Mouse (Mus musculus): ENCODE data around the gene Arid3c. TPM values are rescaled to one million over a fixed set of nuclear protein-coding genes. Genes with fewer than 3 reads are reported as not detected.

Gene Arid3c
- total and polyA plus RNA-seq, 3 experiments, result not detected

DNA sequence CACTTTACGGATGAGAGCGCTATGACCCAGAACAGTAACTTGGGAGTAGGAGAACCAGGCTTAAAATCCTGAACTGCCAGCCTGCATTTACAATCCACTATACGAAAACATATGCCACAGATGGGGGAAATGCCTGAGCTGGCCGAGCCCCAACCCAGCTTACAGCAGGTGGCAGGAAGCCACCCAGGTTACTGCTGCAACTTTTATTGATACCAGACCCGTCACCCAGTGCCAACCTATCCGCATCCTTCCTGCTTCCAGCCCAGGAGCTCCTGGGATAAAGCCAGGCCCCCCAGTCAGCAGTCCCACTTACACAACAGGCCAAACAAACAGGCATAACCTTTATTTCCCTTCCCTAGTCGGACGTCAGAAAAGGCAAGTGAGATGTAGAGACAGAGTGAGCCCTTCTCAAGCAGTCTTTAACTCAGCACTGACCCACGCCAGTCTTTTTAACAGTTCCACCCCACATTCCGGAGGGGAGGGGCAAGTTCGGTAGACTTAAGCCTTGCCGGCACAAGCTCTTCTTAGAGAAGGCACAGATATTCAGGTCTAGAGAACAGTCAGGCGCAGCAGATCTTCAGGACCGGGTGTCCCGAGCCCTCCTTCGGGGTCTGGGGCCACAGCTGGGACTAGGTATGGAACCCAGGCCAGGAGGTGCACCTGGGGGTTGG lies 19.1 kb downstream of the Arid3c start:
- peak overlapping the region; percentile 84; the same call in 1 of the 2 replicates for H3K4me3 ChIP-seq
- intact Hi-C loops (cut with DNase I), result no loop called here
- H3K9ac ChIP-seq (ENCODE audit: low read depth, low read length), result peak overlapping the region; percentile 7; the same call in 1 of the 2 replicates
- WGBS, result 73% methylated on average over 16 of the region's 16 CpGs
- no peak overlapping the region for H3K27ac ChIP-seq
- no peaks in the 10 kb centered on the region for H3K79me2 ChIP-seq (replicated peaks; ENCODE audit: control insufficient read depth, insufficient read depth, low read length)
- peaks cover 5% of the 10 kb centered on the region for H3K4me1 ChIP-seq (ENCODE audit: control insufficient read depth, insufficient read depth, low read length)
- H3K27me3 ChIP-seq (ENCODE audit: control insufficient read depth, insufficient read depth, low read length), result no peaks in the 10 kb centered on the region
- no peaks in the 10 kb centered on the region for H3K36me3 ChIP-seq (ENCODE audit: control insufficient read depth, insufficient read depth, low read length)
- no peak for DNase-seq
- TF ChIP-seq POLR2A (IDR thresholded peaks at IDR 0.05; ENCODE audit: insufficient read depth, low read depth, low read length) (no peak), EP300 (IDR thresholded peaks at IDR 0.05; ENCODE audit: insufficient read depth, low read depth, low read length) (no peak), CTCF (IDR thresholded peaks at IDR 0.05) (no peak)

DNA sequence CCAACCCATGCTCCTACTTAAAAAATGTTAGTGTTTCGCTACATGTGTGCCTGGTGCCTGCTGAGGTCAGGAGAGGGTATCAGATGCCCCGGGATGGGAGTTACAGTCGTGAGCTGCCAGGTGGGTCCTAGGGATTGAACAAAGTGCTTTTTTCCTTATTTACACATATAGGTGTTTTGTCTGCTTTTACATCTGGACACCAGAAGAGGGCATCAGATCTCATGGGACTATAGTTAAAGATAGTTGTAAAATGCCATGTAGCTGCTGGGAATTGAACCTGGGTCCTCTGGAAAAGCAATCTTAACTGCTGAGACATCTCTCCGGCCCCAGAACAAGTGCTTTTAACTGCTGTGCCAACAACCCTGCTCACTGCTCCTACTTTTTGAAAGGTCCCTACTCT lies 20.7 kb downstream of the Arid3c start:
- 59% methylated on average over 4 of the region's 4 CpGs for WGBS
- DNase-seq, result no peak
- no peaks in the 10 kb centered on the region for H3K79me2 ChIP-seq (replicated peaks; ENCODE audit: control insufficient read depth, insufficient read depth, low read length)
- no peak overlapping the region for H3K4me3 ChIP-seq
- peak; percentile 49 for TF ChIP-seq CTCF (IDR thresholded peaks at IDR 0.05)
- no peak for TF ChIP-seq POLR2A (IDR thresholded peaks at IDR 0.05; ENCODE audit: insufficient read depth, low read depth, low read length)
- no peak overlapping the region for H3K27ac ChIP-seq
- peaks cover 5% of the 10 kb centered on the region for H3K4me1 ChIP-seq (ENCODE audit: control insufficient read depth, insufficient read depth, low read length)
- no peaks in the 10 kb centered on the region for H3K27me3 ChIP-seq (ENCODE audit: control insufficient read depth, insufficient read depth, low read length)
- intact Hi-C loops (cut with DNase I), result no loop called here
- H3K9ac ChIP-seq (ENCODE audit: low read depth, low read length), result no peak overlapping the region
- H3K36me3 ChIP-seq (ENCODE audit: control insufficient read depth, insufficient read depth, low read length), result no peaks in the 10 kb centered on the region

DNA sequence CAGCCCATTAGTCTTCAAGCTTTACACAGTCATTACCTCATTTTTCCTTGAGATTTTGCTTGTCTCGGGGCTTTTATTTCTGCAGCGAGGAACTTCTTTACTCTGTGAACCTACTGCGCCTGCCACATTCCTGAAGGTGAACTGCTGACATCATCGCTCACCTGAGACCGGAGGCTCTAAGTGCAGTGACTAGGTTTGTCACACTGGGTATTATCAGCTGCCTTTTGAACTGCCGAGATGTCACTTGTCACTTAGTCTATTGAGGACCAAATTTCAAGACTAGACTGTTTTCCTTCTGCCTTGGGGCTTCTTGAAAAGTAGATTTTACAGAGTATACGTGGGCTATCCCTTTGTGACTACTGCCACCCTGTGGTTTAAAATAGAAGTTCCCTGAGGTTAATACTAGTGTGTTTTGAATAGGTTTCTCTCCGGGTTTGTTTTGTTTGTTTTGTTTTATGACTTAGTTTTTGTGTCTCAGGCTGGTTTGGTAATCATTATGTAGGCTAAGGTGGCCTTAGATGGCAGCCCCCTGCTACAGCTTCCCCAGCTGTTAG lies 22.7 kb downstream of the Arid3c start:
- no peak for DNase-seq
- 42% methylated on average over 8 of the region's 8 CpGs for WGBS
- H3K4me3 ChIP-seq, result no peak overlapping the region
- no peak overlapping the region for H3K27ac ChIP-seq
- no peaks in the 10 kb centered on the region for H3K27me3 ChIP-seq (ENCODE audit: control insufficient read depth, insufficient read depth, low read length)
- no peak overlapping the region for H3K9ac ChIP-seq (ENCODE audit: low read depth, low read length)
- no peaks in the 10 kb centered on the region for H3K36me3 ChIP-seq (ENCODE audit: control insufficient read depth, insufficient read depth, low read length)
- TF ChIP-seq CTCF (IDR thresholded peaks at IDR 0.05) (peak; percentile 88), EP300 (IDR thresholded peaks at IDR 0.05; ENCODE audit: insufficient read depth, low read depth, low read length) (no peak), POLR2A (IDR thresholded peaks at IDR 0.05; ENCODE audit: insufficient read depth, low read depth, low read length) (no peak)
- H3K79me2 ChIP-seq (replicated peaks; ENCODE audit: control insufficient read depth, insufficient read depth, low read length), result no peaks in the 10 kb centered on the region
- peaks cover 5% of the 10 kb centered on the region for H3K4me1 ChIP-seq (ENCODE audit: control insufficient read depth, insufficient read depth, low read length)
- intact Hi-C loops (cut with DNase I), result loop anchor here (1.0 to 5.0 kb wide), 4 partner anchors 53 to 240 kb away; no protein-coding TSS in a partner anchor

DNA sequence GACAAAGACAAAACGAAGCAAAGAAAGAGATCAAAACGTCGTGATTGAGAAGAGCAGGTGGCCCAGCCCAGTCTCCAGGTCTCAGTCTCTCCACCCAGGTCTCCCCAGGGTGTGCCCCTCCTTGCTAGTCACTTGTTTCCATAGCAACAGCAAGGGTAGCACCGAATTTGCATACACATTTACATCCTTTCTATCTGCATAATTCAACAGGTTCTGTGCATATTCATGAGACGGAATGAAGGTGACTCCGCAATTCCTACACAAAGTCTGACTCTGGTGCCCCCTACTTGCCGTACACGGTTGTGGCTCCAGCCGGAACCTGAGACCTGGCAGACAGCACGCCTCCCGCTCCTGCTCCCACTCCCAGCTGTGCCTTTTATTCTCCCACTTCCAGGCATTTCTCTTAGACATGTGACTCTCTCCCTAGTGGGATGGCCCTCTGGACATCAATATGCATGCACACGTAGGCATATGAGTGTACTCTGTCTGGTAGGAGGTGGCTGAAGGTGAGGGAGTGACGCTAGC lies 23.9 kb downstream of the Arid3c start:
- no peak overlapping the region for H3K27ac ChIP-seq
- H3K4me3 ChIP-seq, result no peak overlapping the region
- H3K27me3 ChIP-seq (ENCODE audit: control insufficient read depth, insufficient read depth, low read length), result no peaks in the 10 kb centered on the region
- TF ChIP-seq POLR2A (IDR thresholded peaks at IDR 0.05; ENCODE audit: insufficient read depth, low read depth, low read length), result no peak
- peak; percentile 80 for TF ChIP-seq CTCF (IDR thresholded peaks at IDR 0.05)
- TF ChIP-seq EP300 (IDR thresholded peaks at IDR 0.05; ENCODE audit: insufficient read depth, low read depth, low read length), result no peak
- H3K4me1 ChIP-seq (ENCODE audit: control insufficient read depth, insufficient read depth, low read length), result no peaks in the 10 kb centered on the region
- 5% methylated on average over 13 of the region's 13 CpGs for WGBS
- intact Hi-C loops (cut with DNase I), result loop anchor here (5.0 kb wide), 1 partner anchor 95 kb away; no protein-coding TSS in a partner anchor
- H3K9ac ChIP-seq (ENCODE audit: low read depth, low read length), result no peak overlapping the region
- H3K79me2 ChIP-seq (replicated peaks; ENCODE audit: control insufficient read depth, insufficient read depth, low read length), result no peaks in the 10 kb centered on the region
- DNase-seq, result peak; percentile 60 to 67
- no peaks in the 10 kb centered on the region for H3K36me3 ChIP-seq (ENCODE audit: control insufficient read depth, insufficient read depth, low read length)

DNA sequence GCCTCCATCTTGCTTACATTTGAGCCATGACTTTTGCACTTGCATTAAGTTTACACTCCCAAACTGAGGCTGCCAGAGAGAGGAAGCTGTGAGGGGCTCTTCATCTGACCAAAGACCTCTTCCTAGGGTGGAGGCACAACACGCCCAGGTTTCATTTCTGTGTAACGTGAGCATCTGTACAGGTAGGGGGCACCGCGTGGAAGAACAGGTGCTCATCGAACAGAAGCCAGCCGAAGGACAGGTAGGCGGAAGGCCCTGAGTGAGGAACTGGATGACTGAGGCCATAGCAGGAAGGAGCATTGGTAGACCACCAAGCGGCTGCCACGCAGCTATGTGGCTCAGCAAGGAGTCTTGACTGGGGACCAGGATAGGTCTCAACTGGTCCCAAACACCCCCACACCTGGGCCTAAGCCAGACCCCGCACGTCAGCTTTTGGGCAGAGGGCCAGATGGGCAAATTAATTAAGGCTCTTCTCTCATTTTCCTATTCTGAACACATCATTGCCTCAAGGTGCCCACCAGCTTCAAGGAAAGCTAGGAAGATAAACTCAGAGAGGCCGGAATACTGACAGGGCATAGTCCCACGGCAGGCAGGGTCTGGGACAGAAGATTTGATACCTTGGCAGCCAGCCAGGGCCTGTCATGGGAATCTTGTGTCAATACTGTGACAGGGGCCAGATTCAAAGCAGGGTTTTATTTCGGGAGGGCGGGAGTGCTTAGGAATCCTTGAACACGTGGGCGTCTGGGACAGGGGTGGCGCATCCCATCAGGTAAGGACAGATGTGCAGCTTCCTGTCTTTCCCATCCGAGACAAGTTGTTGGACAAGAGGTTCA lies 24.8 kb downstream of the Arid3c start:
- 54% methylated on average over 19 of the region's 19 CpGs for WGBS
- Histone ChIP-seq H3K79me2 (replicated peaks; ENCODE audit: control insufficient read depth, insufficient read depth, low read length) (no peaks in the 10 kb centered on the region), H3K9ac (ENCODE audit: low read depth, low read length) (no peak overlapping the region), H3K4me3 (no peak overlapping the region), H3K36me3 (ENCODE audit: control insufficient read depth, insufficient read depth, low read length) (no peaks in the 10 kb centered on the region), H3K27ac (no peak overlapping the region), H3K27me3 (ENCODE audit: control insufficient read depth, insufficient read depth, low read length) (no peaks in the 10 kb centered on the region), H3K4me1 (ENCODE audit: control insufficient read depth, insufficient read depth, low read length) (no peaks in the 10 kb centered on the region)
- intact Hi-C loops (cut with DNase I), result loop anchor here (5.0 kb wide), 1 partner anchor 94 kb away; no protein-coding TSS in a partner anchor
- TF ChIP-seq EP300 (IDR thresholded peaks at IDR 0.05; ENCODE audit: insufficient read depth, low read depth, low read length), result no peak
- no peak for TF ChIP-seq POLR2A (IDR thresholded peaks at IDR 0.05; ENCODE audit: insufficient read depth, low read depth, low read length)
- no peak for TF ChIP-seq CTCF (IDR thresholded peaks at IDR 0.05)
- no peak for DNase-seq

Measured in heart, adult 2 months (tissue).